Mouse (Mus musculus): ENCODE measurements at regions not wholly inside any gene's neighbourhood (a gene's known extent, or its start where the extent isn't known, plus 50 kb on each side); places are given as distances from the start of the nearest gene placed in this dataset.

DNA sequence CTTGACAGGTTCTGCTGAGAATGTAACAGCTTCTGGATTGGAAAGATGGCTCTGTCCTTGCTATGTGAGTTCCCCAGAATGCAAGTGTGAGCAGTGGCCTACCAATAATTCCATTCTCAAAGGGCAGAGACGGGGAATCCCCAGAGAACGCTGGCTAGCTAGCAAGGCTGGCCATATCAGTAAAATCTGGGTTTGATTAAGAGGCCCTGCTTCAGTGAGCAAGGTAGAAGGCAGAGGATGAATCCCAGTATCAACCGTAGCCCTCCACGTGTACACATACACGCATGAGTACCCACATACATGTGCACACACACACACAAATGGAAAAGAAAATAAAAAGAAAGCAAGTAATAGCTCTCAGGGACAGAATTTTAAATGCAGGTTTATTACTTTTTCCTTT lies 55.3 kb downstream of the Tril start:
- peak; percentile 27 for DNase-seq

GRCm38 (mm10) chr6:53762586-53762985 lies 58.0 kb downstream of the Tril start:
- no peak for DNase-seq

- peak; percentile 73 for DNase-seq
These were observed 60.0 kb downstream of the Tril start for GRCm38 (mm10) chr6:53760651-53761058.

- DNase-seq, result peak; percentile 35
These were observed 60.8 kb downstream of the Tril start for GRCm38 (mm10) chr6:53759686-53760306.

DNA sequence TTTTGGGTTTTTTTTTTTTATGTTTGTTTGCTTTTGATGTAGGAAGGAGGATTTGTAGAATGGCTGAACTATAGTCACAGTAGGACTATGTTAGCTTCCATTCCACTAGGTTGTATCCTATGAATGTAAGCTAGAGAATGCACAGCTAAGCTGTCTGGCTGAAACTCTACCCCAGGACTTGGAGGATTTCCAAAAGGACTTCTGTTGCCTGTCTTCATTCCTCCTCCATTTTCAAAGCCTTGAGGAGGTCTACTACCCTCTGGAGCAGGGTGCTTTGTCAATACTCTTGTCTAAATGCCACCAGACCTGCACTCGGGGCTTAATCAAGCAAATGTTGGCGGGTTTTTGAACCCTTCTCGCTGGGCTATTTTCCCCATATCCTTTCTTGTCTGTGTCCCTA lies 66.3 kb downstream of the Tril start:
- no peak for DNase-seq

- DNase-seq, result no peak
These were observed 70.1 kb downstream of the Tril start for GRCm38 (mm10) chr6:53750539-53750938.
